Comparison of ENCODE assay signal across 8 mouse cellular contexts in genomic region chr2:29670231-29670991, GRCm38 (mm10). TPM values are rescaled to one million over a fixed set of nuclear protein-coding genes. Genes with fewer than 3 reads are reported as not detected.
A peak's percentile ranks its signal among the peaks of the same experiment; 100 is the strongest.
DNase-seq lines count a peak whose midpoint lies in the region; ATAC-seq lines count a peak whose summit lies in the region.

No protein-coding gene starts in this region.

- H3K4me2 ChIP-seq in kidney, embryonic 14.5 days (replicated peaks; ENCODE audit: low read depth, low read length), result no peak overlapping the region
- no peak overlapping the region for H3K4me2 ChIP-seq in forebrain, embryonic 16.5 days (ENCODE audit: low read length)
- H3K4me2 ChIP-seq in hindbrain, embryonic 15.5 days, result peak overlapping the region; percentile 16; the same call in 1 of the 2 replicates
- H3K4me2 ChIP-seq in midbrain, embryonic 16.5 days (ENCODE audit: low read length), result no peak overlapping the region

- no peak overlapping the region for H3K4me3 ChIP-seq in kidney, embryonic 14.5 days (ENCODE audit: low read length)
- H3K4me3 ChIP-seq in forebrain, embryonic 16.5 days (replicated peaks; ENCODE audit: low read length), result no peak overlapping the region
- no peak overlapping the region for H3K4me3 ChIP-seq in hindbrain, embryonic 15.5 days
- no peak overlapping the region for H3K4me3 ChIP-seq in midbrain, embryonic 16.5 days (ENCODE audit: low read depth, low read length)

- no peaks in the 10 kb centered on the region for H3K27me3 ChIP-seq in kidney, embryonic 14.5 days (ENCODE audit: control insufficient read depth, insufficient read depth, low read length)
- no peaks in the 10 kb centered on the region for H3K27me3 ChIP-seq in forebrain, embryonic 16.5 days (replicated peaks; ENCODE audit: control insufficient read depth, insufficient read depth, low read length)
- no peaks in the 10 kb centered on the region for H3K27me3 ChIP-seq in hindbrain, embryonic 15.5 days
- no peaks in the 10 kb centered on the region for H3K27me3 ChIP-seq in midbrain, embryonic 16.5 days (ENCODE audit: control insufficient read depth, insufficient read depth, low read depth, low read length)

- no peak overlapping the region; the same call in 1 of the 2 replicates for H3K27ac ChIP-seq in kidney, embryonic 14.5 days (ENCODE audit: low read depth, low read length)
- H3K27ac ChIP-seq in forebrain, embryonic 16.5 days (ENCODE audit: low read length), result peak overlapping the region; percentile 41
- peak overlapping the region; percentile 73 for H3K27ac ChIP-seq in hindbrain, embryonic 15.5 days (replicated peaks)
- H3K27ac ChIP-seq in midbrain, embryonic 16.5 days (ENCODE audit: low read length), result peak overlapping the region; percentile 4

- 57% methylated on average over 9 of the region's 9 CpGs for WGBS in kidney, embryonic 14.5 days
- 21% methylated on average over 9 of the region's 9 CpGs for WGBS in forebrain, embryonic 16.5 days
- 48% methylated on average over 9 of the region's 9 CpGs for WGBS in hindbrain, embryonic 15.5 days
- WGBS in midbrain, embryonic 16.5 days, result 46% methylated on average over 9 of the region's 9 CpGs

- ATAC-seq in kidney, embryonic 14.5 days (ENCODE audit: low FRiP score, low TSS enrichment), result no peak
- peak; percentile 65 for ATAC-seq in forebrain, embryonic 16.5 days
- ATAC-seq in hindbrain, embryonic 15.5 days (ENCODE audit: low FRiP score, low read depth), result 0 out of 2 replicates have a peak, but pooled peaks have one; percentile 10
- ATAC-seq in midbrain, embryonic 16.5 days, result no peak

- H3K4me1 ChIP-seq in kidney, embryonic 14.5 days (ENCODE audit: control insufficient read depth, insufficient read depth, low read length), result peaks cover 23% of the 10 kb centered on the region
- peaks cover 45% of the 10 kb centered on the region for H3K4me1 ChIP-seq in forebrain, embryonic 16.5 days (replicated peaks; ENCODE audit: control insufficient read depth, insufficient read depth, low read length)
- H3K4me1 ChIP-seq in hindbrain, embryonic 15.5 days (replicated peaks), result peaks cover 59% of the 10 kb centered on the region
- H3K4me1 ChIP-seq in midbrain, embryonic 16.5 days (ENCODE audit: control insufficient read depth, insufficient read depth, low read length), result peaks cover 29% of the 10 kb centered on the region

- peak; percentile 67 for DNase-seq in kidney, adult 11 months
- peak; percentile 77 for DNase-seq in adrenal gland, postnatal 14 days
- DNase-seq in left cerebral cortex, adult 11 months (ENCODE audit: low spot score), result peak; percentile 63
- peak; percentile 64 to 80 for DNase-seq in thymus, adult 18-20 months

- no peaks in the 10 kb centered on the region for H3K9me3 ChIP-seq in kidney, embryonic 14.5 days (ENCODE audit: control insufficient read depth, low read length)
- H3K9me3 ChIP-seq in forebrain, embryonic 16.5 days (ENCODE audit: control insufficient read depth, low read length), result no peaks in the 10 kb centered on the region
- H3K9me3 ChIP-seq in hindbrain, embryonic 15.5 days, result no peaks in the 10 kb centered on the region
- H3K9me3 ChIP-seq in midbrain, embryonic 16.5 days (replicated peaks; ENCODE audit: control insufficient read depth, low read length, poor library complexity, severe bottlenecking), result no peaks in the 10 kb centered on the region

- H3K9ac ChIP-seq in kidney, embryonic 14.5 days (ENCODE audit: low read depth, low read length), result no peak overlapping the region
- no peak overlapping the region for H3K9ac ChIP-seq in forebrain, embryonic 16.5 days (replicated peaks; ENCODE audit: low read depth, low read length)
- no peak overlapping the region for H3K9ac ChIP-seq in hindbrain, embryonic 15.5 days
- no peak overlapping the region for H3K9ac ChIP-seq in midbrain, embryonic 16.5 days (ENCODE audit: low read depth, low read length)

- no peaks in the 10 kb centered on the region for H3K36me3 ChIP-seq in kidney, embryonic 14.5 days (ENCODE audit: control insufficient read depth, insufficient read depth, low read length)
- H3K36me3 ChIP-seq in forebrain, embryonic 16.5 days (ENCODE audit: control insufficient read depth, insufficient read depth), result no peaks in the 10 kb centered on the region
- no peaks in the 10 kb centered on the region for H3K36me3 ChIP-seq in hindbrain, embryonic 15.5 days
- H3K36me3 ChIP-seq in midbrain, embryonic 16.5 days (ENCODE audit: control insufficient read depth, insufficient read depth, low read length), result no peaks in the 10 kb centered on the region

RNA-seq across cellular contexts. Expression of gene Rapgef1, which starts 50.9 kb away (rescaled TPM):
- 11.2 and 16.6 TPM in 2 replicates for polyA plus RNA-seq in kidney, embryonic 14.5 days (2014; fragmentation: Nextera tagmentation; extraction: Ambion mirVana)
- 57.3 and 61.2 TPM in 2 replicates for total RNA-seq in adrenal gland, postnatal 14 days (2021)
- 22.0 and 22.5 TPM in 2 replicates for polyA plus RNA-seq in forebrain, embryonic 16.5 days (2015; fragmentation: Nextera tagmentation; extraction: Ambion mirVana)
- polyA plus RNA-seq in hindbrain, embryonic 15.5 days (2015; fragmentation: Nextera tagmentation; extraction: Ambion mirVana), result 21.8 and 23.4 TPM in 2 replicates
- 18.1 and 18.7 TPM in 2 replicates for polyA plus RNA-seq in midbrain, embryonic 16.5 days (2015; fragmentation: Nextera tagmentation; extraction: Ambion mirVana)

Comparison
In these comparisons a context has a peak if more than half of its experiments do, and no peak if none do; other contexts are left out.
1. ATAC-seq: peak in forebrain, embryonic 16.5 days (single experiment) and hindbrain, embryonic 15.5 days (single experiment); none in kidney, embryonic 14.5 days (single experiment) and midbrain, embryonic 16.5 days (single experiment).
2. Peak in every context shown above with its lines, with median percentiles within 50 percentile points of each other: DNase-seq.